Mouse (Mus musculus): Measurements from ENCODE around the gene Syngr2. TPM values are rescaled to one million over a fixed set of nuclear protein-coding genes. Genes with fewer than 3 reads are reported as not detected.

Gene Syngr2
- polyA plus RNA-seq, 1 experiment = 188 TPM

- Histone ChIP-seq H3K36me3 (ENCODE audit: control insufficient read depth, insufficient read depth, low read length) (no peaks in the 10 kb centered on the region), H3K4me1 (ENCODE audit: control insufficient read depth, insufficient read depth, insufficient read length) (peaks cover 26% of the 10 kb centered on the region; the same call in 1 of the 2 replicates), H3K27ac (ENCODE audit: insufficient read depth, low read length) (peak overlapping the region; percentile 85), H3K4me3 (ENCODE audit: extremely low read depth, insufficient read depth, insufficient read length) (peak overlapping the region; percentile 16; the same call in 1 of the 2 replicates), H3K27me3 (ENCODE audit: control insufficient read depth, insufficient read depth, low read length) (no peaks in the 10 kb centered on the region)
- TF ChIP-seq CTCF (IDR thresholded peaks at IDR 0.05; ENCODE audit: extremely low read depth, insufficient read depth, insufficient read length, insufficient replicate concordance) = no peak
- TF ChIP-seq POLR2A (IDR thresholded peaks at IDR 0.05; ENCODE audit: low read depth, low read length) = no peak
- DNase-seq (ENCODE audit: low read depth in 1 of 2, low spot score in 2 of 2) = peak in 1 of 2 experiments; percentile 83
- 14% methylated on average over 22 of the region's 22 CpGs for WGBS
Observed at GRCm38 (mm10) chr11:117792281-117792888, 17.1 kb upstream of the Syngr2 start.

GRCm38 (mm10) chr11:117794035-117794551, 15.4 kb upstream of the Syngr2 start:
- Histone ChIP-seq H3K4me3 (ENCODE audit: extremely low read depth, insufficient read depth, insufficient read length) (no peak overlapping the region), H3K27ac (ENCODE audit: insufficient read depth, low read length) (no peak overlapping the region), H3K4me1 (ENCODE audit: control insufficient read depth, insufficient read depth, insufficient read length) (peaks cover 42% of the 10 kb centered on the region), H3K36me3 (ENCODE audit: control insufficient read depth, insufficient read depth, low read length) (no peaks in the 10 kb centered on the region), H3K27me3 (ENCODE audit: control insufficient read depth, insufficient read depth, low read length) (no peaks in the 10 kb centered on the region)
- no peak for TF ChIP-seq CTCF (IDR thresholded peaks at IDR 0.05; ENCODE audit: extremely low read depth, insufficient read depth, insufficient read length, insufficient replicate concordance)
- no peak for TF ChIP-seq POLR2A (IDR thresholded peaks at IDR 0.05; ENCODE audit: low read depth, low read length)
- no peak for DNase-seq (ENCODE audit: low read depth in 1 of 2, low spot score in 2 of 2)
- WGBS = 60% methylated on average over 4 of the region's 4 CpGs

- Histone ChIP-seq H3K4me1 (ENCODE audit: control insufficient read depth, insufficient read depth, insufficient read length) (peaks cover 39% of the 10 kb centered on the region), H3K36me3 (ENCODE audit: control insufficient read depth, insufficient read depth, low read length) (no peaks in the 10 kb centered on the region), H3K27ac (ENCODE audit: insufficient read depth, low read length) (no peak overlapping the region; the same call in 1 of the 2 replicates), H3K4me3 (ENCODE audit: extremely low read depth, insufficient read depth, insufficient read length) (no peak overlapping the region), H3K27me3 (ENCODE audit: control insufficient read depth, insufficient read depth, low read length) (no peaks in the 10 kb centered on the region)
- no peak for DNase-seq (ENCODE audit: low read depth in 1 of 2, low spot score in 2 of 2)
- no peak for TF ChIP-seq CTCF (IDR thresholded peaks at IDR 0.05; ENCODE audit: extremely low read depth, insufficient read depth, insufficient read length, insufficient replicate concordance)
- no peak for TF ChIP-seq POLR2A (IDR thresholded peaks at IDR 0.05; ENCODE audit: low read depth, low read length)
- WGBS = 56% methylated on average over 5 of the region's 5 CpGs
Observed at GRCm38 (mm10) chr11:117796954-117797353, 12.5 kb upstream of the Syngr2 start.

GRCm38 (mm10) chr11:117797511-117798159, 11.8 kb upstream of the Syngr2 start, which contains the start of gene 6030468B19Rik:
Gene 6030468B19Rik, plus strand, starts transcription at chr11:117797660.
- 63% methylated on average over 9 of the region's 9 CpGs for WGBS
- no peak for TF ChIP-seq POLR2A (IDR thresholded peaks at IDR 0.05; ENCODE audit: low read depth, low read length)
- TF ChIP-seq CTCF (IDR thresholded peaks at IDR 0.05; ENCODE audit: extremely low read depth, insufficient read depth, insufficient read length, insufficient replicate concordance) = no peak
- H3K27ac ChIP-seq (ENCODE audit: insufficient read depth, low read length) = peak within 1 kb of the TSS; percentile 91
- H3K4me3 ChIP-seq (ENCODE audit: extremely low read depth, insufficient read depth, insufficient read length) = peak within 1 kb of the TSS; percentile 41; the same call in 1 of the 2 replicates
- DNase-seq (ENCODE audit: low read depth in 1 of 2, low spot score in 2 of 2) = no peak
- H3K4me1 ChIP-seq (ENCODE audit: control insufficient read depth, insufficient read depth, insufficient read length) = peaks cover 34% of the 10 kb centered on the region
- H3K27me3 ChIP-seq (ENCODE audit: control insufficient read depth, insufficient read depth, low read length) = no peaks in the 10 kb centered on the region
- H3K36me3 ChIP-seq (ENCODE audit: control insufficient read depth, insufficient read depth, low read length) = no peaks in the 10 kb centered on the region

DNA sequence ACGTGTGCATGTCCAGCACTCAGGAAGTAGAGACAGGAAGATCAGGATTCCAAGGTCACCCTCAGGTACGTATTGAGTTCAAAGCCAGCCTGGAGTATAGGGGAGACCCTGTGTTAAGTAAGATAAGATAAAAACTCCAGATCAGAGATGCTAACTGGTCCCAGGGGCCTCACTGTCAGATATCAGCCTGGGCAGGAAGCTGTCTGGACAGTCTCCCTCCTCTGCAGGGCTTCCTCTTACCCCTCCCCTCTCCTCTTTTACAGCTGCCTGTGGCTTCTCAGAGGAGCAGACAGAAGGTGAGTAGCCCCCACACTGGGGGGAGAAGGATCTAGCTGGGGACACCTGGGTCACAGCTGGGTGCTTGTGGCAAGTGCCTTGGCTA, 11.3 kb upstream of the Syngr2 start:
- WGBS = 26% methylated on average over 2 of the region's 2 CpGs
- Histone ChIP-seq H3K4me3 (ENCODE audit: extremely low read depth, insufficient read depth, insufficient read length) (peak overlapping the region; percentile 41; the same call in 1 of the 2 replicates), H3K36me3 (ENCODE audit: control insufficient read depth, insufficient read depth, low read length) (no peaks in the 10 kb centered on the region), H3K27ac (ENCODE audit: insufficient read depth, low read length) (peak overlapping the region; percentile 91), H3K4me1 (ENCODE audit: control insufficient read depth, insufficient read depth, insufficient read length) (peaks cover 36% of the 10 kb centered on the region), H3K27me3 (ENCODE audit: control insufficient read depth, insufficient read depth, low read length) (no peaks in the 10 kb centered on the region)
- TF ChIP-seq CTCF (IDR thresholded peaks at IDR 0.05; ENCODE audit: extremely low read depth, insufficient read depth, insufficient read length, insufficient replicate concordance) (no peak), POLR2A (IDR thresholded peaks at IDR 0.05; ENCODE audit: low read depth, low read length) (no peak)
- DNase-seq (ENCODE audit: low read depth in 1 of 2, low spot score in 2 of 2) = peak in 1 of 2 experiments; percentile 49

- Histone ChIP-seq H3K27ac (ENCODE audit: insufficient read depth, low read length) (peak overlapping the region; percentile 91), H3K4me3 (ENCODE audit: extremely low read depth, insufficient read depth, insufficient read length) (peak overlapping the region; percentile 41; the same call in 1 of the 2 replicates), H3K27me3 (ENCODE audit: control insufficient read depth, insufficient read depth, low read length) (no peaks in the 10 kb centered on the region), H3K4me1 (ENCODE audit: control insufficient read depth, insufficient read depth, insufficient read length) (peaks cover 33% of the 10 kb centered on the region), H3K36me3 (ENCODE audit: control insufficient read depth, insufficient read depth, low read length) (no peaks in the 10 kb centered on the region)
- TF ChIP-seq CTCF (IDR thresholded peaks at IDR 0.05; ENCODE audit: extremely low read depth, insufficient read depth, insufficient read length, insufficient replicate concordance) (no peak), POLR2A (IDR thresholded peaks at IDR 0.05; ENCODE audit: low read depth, low read length) (no peak)
- no peak for DNase-seq (ENCODE audit: low read depth in 1 of 2, low spot score in 2 of 2)
- 16% methylated on average over 5 of the region's 5 CpGs for WGBS
Observed at GRCm38 (mm10) chr11:117799174-117799573, 10.3 kb upstream of the Syngr2 start.

Data from spleen, adult 2 months (tissue).